Mouse (Mus musculus) cerebellum, adult 9-11 months (tissue): Measurements from ENCODE around the gene Bax.

Source experiments
- DNase-seq: peaks from one replicate; pipeline ENCODE4 v3.0.0; 2022

The Bax gene

DNA sequence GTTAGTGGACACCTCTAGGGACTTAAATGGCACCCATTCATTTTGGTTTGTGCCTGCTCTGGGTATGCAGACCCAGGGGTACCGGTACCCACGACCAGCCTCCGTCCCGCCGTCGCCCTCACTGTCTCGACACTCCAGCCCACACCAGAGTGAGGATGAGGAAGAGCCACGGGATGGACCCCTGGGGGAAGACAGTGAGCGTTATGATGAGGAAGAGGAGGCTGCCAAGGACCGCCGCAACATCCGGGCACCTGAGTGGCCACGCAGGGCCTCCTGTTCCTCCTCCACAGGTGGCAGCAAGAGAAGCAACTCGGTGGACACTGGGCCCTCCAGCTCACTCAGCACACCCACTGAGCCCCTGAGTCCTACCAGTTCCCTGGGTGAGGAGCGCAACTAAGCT, 11.7 kb downstream of the Bax start:
- DNase-seq: peak; percentile 45

DNA sequence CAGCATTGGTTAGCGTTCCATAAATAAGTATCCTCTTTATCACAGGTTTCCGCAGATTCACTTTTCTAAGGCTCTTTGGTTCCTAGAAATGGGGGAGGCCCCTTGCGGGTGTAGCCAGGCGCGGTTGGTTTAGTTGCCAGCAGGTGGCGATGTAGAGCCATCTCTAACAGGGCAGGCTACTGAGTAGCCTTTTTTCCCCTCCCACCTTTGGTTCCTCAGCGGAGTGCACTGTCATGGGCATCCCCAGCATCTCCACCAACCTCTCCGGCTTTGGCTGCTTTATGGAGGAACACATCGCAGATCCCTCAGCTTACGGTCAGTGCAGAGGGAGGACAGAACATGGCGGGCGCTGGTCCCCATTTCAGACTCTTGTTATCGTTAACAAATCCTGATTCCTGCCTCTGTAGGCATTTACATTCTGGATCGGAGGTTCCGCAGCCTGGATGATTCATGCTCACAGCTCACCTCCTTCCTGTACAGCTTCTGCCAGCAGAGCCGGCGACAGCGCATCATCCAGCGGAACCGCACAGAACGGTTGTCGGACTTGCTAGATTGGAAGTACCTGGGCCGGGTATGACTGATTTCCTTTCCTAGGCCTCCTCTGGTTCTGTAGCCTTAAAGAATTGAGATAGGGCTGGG, 15.2 kb downstream of the Bax start:
- DNase-seq: peak; percentile 83

DNA sequence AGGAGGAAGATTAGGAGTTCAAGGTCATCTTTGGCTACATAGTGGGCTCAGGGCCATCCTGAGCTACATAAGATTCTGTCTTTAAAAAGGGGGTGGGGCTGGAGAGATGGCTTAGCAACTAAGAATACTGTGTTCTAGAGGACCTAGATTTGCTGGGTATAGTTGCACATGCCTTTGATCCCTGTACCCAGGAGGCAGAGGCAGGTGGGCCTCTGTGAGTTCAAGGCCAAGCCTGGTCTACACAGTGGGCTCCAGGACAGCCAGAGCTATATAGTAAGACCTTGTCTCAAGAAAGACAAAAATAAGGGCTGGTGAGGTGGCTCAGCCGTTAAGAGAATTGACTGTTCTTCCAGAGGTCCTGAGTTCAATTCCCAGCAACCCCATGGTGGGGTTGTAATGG, 16.7 kb downstream of the Bax start:
- no peak for DNase-seq

DNA sequence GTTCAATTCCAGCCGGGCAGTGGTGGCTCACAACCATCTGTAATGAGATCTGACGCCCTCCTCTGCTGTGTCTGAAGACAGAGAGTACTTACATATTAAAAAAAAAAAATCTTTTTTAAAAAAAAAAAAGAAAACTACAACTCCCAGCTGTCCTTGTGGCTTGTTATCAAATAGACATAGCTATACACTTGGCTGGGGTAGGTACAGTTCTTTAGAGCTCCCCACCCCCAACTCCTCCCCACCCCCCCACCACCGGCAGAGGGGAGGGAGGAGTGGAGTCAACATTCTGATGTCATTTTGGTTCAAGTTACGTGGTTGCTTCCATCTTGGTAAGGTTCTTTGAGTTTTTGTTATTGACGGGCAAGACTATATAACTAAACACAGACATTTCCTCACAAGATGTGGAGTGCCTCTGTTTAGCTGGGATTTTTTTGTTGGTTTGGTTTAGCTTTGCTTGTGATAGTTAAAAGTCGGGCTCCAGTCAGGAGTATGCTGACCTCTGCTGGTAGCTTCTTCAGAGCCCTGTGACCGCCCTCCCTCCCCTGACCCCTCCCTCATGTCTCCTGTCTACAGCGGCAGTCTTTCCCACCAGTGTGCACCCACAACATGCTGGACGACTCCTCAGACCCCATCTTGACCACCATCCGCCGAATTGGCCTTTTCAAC, 19.2 kb downstream of the Bax start:
- no peak for DNase-seq

DNA sequence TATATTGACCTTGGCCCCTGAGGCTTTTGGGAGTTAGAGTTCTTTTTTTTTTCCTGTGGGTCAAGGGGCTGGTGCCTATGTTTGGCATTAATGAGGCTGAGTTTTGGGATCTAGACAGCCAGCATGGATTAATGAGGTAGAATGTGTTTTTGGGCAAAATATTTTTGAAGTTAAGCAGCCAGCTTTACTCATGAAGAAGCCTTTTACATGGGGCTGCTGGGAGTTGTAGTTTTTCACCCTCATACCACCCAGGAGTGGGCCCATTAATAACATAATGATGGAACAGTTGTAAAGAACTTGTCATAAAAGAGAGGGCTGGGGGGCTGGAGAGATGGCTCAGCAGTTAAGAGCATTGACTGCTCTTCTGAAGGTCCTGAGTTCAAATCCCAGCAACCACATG, 20.1 kb downstream of the Bax start:
- DNase-seq: no peak

DNA sequence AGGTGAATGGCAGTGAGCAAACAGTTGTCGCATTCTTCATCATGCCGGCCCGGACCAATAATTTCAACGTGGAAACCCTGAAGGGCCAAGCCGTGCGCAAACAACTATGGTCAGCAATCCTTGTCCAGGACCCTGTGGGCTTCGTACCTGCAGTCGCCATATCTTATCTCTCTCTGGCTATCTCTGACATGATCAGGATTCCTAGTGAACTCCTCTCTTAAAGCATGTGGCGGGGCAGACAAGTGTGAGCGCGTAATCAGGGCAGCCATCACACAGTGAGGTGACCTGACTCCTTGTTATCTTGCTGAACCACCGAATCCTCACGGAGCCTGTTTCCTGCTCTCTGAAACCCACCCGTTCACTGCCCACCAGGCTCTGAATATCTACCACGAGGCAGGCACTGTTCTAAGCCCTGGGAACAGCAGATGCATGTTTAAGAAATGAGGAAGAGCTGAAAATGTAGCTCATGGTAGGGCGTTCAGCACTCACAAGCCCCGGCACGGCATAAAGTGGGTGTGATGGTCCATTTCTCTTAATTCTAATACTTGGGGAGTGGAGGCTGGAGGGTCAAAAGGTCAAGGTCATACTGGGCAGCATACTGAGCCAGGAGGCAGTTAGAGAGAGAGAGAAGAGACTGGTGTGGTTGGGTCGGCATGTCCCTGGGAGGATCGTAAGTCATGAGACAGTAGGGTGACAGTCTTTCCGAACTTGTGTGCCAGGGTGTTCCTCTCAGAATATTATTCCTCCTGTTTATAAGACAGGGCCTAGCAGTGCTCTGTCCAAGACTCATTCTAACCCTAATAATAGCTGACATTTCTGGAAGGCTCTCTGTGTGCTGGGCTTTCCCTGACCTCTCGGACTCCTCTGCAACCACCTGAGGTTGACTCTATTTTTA, 22.9 kb downstream of the Bax start:
- DNase-seq: no peak

DNA sequence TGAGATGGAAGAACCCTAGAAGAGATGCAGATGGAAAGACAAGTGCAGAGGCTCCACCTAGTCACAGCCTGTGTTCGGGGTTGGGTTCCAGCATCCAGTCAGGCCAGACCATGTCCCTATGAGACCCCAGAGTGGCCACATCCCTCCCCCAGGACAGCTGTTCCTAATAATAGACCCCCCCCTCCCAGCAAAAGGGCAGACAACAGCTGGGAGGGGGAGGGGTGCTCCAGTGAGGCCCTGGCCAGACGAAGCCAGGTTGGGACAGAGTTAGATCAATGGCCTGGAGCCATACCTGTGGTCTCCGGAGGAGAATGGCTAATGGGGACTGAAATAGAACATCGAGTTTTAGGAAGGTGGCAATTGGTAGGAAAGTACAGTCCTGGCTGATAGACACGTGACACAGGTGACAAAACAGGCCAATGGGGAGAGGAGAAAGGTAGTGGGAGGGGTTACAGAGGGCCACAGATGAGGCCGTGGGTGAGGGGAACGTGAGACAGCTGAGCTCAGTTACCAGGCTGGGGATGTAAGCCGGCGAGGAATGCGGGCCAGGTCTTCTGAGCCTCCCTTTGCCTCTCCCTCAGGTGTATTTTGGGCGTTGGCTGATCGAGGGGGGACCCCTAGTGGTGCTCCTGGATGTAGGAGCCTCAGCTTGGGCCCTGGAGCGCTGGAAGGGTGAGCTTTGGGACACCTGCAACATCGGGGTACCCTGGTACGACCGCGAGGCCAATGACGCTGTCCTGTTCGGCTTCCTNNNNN, 29.0 kb downstream of the Bax start, which contains the start of gene Ruvbl2:
Gene Ruvbl2, minus strand, starts transcription at position 576 of the 756 bp plus-strand sequence.
- peak; percentile 63 for DNase-seq

DNA sequence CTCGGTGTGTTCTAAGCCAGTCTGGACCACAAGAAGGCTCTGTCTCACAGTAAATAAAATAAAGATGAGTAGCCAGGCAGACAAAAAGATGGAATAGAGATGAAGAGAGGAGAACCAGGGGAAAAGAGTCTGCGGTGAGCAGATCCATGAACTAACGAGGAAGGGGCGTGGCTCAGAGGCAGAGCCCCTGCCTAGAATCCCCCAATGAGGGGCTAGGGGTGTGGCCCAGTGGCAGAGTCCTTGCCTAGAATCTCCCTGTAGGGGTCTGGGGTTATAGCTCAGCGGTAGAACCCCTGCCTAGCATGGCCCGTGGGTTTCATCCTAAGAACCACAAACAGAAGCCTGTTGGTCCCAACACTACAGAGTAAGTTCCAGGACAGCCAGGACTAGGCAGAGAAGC, 29.7 kb downstream of the Bax start:
- DNase-seq: peak; percentile 43

DNA sequence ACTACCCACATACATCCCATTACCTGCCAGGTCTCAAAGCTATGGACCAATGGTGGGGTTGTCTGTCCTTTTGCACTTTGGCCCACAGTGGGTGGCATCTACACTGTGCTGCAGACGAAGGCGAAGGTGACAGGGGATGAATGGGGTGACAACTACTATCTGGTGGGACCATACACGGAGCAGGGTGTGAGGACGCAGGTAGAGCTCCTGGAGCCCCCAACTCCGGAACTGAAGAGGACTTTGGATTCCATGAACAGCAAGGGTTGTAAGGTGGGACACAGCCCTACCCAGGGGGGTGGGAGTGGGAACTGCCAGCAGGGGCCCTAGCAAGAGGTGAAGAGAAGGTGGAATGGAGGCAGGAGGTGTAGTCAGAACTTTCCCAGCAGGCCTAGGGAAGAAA, 30.3 kb downstream of the Bax start:
- DNase-seq: peak; percentile 61

DNA sequence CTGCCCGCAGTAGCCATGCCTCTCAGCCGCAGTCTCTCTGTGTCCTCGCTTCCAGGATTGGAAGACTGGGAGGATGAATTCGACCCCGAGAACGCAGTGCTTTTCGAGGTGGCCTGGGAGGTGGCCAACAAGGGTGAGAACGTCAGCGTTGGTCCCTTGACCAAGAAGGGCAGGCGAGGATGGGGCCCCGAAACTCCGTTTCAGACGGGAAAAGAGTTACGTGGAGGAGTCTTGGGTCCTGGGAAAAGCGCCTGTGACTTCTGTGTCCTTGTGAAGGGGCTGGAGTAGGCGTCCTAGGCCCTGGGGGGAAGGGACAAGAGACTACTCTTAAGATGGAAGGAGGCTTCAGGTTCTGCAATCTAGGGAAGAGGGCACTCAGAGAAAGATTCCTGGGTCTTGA, 31.7 kb downstream of the Bax start:
- no peak for DNase-seq

DNA sequence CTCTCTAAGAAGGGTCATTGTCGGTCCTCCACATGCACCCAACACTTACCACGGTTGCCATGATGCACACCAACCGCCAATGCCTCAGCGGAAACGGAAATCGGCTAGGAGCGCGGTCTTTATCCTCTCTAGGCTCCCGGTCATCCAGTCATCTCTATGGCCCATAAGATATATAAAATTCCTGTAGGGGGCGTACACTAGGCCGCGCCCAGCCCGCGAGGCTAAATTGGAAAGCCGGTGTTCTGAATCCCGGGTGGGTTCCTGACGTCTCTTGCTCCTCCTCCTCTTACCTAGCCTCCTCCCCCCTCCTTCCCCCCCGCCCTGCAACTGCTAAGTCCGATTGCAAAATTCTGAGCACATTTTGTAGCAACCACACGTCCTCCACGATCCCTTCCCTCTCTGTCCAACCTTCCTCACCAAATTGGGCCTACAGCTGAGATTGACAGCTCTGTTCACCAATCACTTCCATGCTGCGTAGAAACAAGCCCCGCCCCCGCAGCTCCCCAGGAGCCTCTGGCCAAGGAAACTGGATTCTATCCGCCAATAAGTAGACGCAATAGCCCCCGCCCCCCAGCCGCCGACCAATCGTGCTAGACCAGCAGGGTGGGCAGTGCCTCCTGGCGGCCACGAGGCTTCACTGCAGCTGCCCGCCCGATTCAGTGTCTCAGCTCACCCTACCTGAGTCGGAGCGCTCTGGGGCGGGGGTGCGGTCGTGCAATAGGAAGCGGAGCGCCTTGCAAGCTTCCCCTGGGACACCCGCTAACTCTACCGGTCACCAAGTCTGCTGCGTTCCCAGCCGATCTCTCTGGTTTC, 32.3 kb downstream of the Bax start, which contains the start of gene Gys1:
Gene Gys1, plus strand, starts transcription at position 642 of the 813 bp plus-strand sequence.
- DNase-seq: peak; percentile 100

DNA sequence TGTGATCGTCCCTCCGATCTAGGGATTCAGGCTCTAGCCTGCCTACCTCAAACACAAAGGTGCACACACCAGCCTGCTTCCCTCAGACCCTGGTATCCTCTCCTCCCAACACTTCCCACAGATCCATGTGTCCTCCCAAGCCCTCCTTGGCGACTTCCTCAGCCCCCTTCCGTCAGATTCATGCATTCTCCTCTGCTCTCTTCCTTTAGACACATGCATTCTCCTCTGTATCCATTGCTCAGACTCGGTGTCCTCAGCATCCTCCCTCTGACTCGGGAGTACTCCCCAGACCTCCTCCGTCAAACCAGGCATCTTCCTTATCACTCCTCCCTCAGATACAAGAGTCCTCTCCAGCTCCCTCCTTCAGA, 32.9 kb downstream of the Bax start:
- no peak for DNase-seq

DNA sequence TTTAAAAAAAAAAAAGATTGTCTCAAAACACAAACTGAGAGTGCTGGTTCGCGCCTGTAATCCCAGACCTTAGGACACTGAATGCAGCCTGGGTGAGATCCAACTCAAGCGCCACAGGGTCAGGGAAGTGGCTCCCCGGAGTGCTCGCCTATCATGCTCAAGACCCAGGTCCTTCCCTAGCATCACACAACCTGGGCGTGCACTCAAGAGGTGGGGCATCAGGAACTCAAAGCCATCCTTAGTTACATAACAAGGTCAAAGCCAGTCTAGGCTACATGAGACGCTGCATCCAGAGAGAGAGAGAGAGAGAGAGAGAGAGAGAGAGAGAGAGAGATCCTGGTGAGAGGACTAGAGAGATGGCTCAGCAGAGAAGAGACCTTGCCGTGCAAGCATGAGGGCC, 40.1 kb downstream of the Bax start:
- no peak for DNase-seq

DNA sequence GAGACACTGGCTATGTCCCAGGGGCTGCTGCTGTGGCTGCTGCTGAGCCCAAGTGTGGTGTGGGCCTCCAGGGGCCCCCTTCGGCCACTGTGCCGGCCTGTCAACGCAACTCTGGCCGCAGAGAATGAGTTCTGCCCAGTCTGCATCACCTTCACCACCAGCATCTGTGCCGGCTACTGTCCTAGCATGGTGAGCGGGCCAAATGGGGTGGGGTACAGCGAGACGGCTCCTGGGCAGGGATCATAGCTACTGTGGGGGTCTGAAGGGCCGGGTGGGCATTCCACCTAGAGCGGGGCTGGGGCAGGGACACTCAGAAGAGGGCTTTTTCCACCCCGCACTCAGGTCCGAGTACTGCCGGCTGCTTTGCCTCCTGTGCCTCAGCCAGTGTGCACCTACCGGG, 45.5 kb downstream of the Bax start:
- DNase-seq: no peak

DNA sequence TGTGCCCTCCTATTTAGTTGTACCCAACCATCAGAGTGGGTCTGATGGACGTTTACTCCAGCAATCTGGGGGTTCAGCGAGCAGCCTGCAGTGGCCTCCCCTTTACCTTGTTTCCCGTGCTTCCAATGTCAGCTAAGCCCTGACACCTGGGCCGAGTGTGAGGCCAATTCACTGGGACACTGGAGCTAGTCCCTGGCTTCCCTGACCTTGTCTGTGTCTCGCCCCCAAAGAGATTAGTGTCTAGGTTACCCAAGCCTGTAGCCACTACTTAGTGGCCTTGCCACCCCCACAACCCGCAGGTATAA, 46.1 kb downstream of the Bax start, which contains the start of gene Lhb:
Gene Lhb, plus strand, starts transcription at position 206 of the 305 bp plus-strand sequence.
- DNase-seq: no peak

DNA sequence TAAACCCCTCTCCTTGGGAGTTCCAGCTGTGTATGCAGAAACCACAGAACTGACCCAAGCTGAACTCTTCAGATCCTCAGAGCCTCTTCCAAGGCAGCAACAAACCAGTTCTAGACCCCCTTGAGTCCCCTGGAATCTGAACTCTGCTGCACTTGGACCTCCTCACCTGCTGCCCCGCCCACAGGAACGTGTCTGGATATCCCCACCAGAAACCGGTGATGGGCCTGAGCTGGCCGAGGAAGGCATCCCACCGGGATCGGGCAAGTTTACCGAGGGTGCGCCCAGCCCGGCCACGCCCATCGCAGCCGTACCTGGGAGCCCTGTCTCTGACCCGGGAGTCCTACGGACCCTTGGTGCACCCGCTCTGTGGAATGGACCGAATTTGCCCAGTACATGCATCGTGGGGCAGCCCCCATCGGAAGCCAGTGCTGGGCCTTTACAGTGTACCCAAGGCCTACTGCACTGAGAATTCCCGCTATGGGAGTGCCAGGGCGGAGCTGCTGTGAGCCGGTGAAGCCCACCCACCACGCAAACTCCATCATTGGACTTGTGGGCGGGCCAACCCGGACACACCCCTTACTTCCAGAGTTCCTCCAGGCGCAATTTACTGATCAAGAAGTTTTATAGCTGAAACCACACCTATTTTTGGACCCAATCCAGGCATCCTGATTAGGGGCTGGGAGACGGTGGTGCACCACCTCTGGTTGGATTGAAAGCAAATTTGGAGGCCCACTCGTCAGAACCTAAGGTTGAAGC, 46.7 kb downstream of the Bax start:
- no peak for DNase-seq

DNA sequence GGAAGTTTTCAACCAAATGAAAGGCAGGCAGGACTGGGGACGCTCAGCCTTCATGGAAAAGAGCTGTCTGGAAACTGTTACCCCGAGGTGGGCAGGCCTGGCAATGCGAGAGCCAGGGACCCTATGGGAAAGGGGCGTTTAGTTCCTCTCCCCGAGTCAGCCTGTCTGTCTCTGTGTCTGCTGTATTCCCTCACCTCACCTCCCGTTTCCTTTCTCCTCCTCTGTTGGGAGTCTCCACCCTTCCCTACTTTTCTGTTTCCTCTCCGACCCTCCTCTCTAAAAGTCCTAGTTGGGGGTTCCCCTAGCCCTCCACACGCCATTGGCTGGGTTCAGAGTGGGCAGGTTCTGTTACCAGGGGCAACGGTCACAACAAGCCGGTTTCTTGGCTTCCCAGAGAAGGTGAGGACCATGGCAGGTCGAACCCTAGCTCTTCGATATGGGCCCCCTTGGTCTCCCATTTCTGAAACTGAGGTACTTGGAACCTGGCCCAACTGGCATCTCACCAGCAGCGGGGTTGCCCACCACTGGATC, 48.7 kb downstream of the Bax start:
- DNase-seq: no peak

DNA sequence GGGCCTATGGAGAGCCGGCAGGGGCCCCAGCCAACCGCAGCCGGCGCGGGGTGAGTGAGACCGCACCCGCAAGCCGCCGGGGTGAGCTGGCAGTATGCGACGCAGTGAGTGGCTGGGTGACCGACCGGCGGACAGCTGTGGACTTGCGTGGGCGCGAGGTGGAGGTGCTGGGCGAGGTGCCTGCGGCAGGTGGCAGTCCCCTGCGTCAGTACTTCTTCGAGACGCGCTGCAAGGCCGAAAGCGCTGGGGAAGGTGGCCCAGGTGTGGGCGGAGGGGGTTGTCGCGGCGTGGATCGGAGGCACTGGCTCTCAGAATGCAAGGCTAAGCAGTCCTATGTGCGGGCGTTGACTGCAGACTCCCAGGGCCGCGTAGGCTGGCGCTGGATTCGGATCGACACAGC, 51.1 kb downstream of the Bax start:
- no peak for DNase-seq

DNA sequence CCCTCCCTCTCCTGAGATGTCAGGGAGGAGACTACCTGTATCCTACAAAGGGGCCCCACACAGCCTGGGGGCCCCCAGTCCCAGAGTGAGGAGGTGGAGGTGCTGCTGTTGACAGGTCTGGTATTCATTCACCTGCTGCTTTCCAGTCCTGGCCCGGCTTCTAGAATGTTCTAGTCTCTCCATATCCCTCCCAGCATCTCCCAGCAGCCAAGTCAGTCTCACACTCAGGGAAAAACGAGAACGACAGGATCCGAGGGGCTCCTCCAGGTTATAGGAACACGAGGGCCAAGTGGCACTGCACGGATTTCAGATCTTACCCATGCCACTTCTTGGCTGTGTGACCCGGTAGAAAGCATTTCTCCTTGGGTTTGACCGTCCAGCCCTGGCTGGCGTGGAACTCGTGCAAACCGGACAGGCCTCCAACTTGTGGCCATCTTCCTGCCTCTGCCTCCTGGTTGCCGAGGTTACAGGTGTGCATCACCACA, 51.9 kb downstream of the Bax start:
- DNase-seq: no peak

DNA sequence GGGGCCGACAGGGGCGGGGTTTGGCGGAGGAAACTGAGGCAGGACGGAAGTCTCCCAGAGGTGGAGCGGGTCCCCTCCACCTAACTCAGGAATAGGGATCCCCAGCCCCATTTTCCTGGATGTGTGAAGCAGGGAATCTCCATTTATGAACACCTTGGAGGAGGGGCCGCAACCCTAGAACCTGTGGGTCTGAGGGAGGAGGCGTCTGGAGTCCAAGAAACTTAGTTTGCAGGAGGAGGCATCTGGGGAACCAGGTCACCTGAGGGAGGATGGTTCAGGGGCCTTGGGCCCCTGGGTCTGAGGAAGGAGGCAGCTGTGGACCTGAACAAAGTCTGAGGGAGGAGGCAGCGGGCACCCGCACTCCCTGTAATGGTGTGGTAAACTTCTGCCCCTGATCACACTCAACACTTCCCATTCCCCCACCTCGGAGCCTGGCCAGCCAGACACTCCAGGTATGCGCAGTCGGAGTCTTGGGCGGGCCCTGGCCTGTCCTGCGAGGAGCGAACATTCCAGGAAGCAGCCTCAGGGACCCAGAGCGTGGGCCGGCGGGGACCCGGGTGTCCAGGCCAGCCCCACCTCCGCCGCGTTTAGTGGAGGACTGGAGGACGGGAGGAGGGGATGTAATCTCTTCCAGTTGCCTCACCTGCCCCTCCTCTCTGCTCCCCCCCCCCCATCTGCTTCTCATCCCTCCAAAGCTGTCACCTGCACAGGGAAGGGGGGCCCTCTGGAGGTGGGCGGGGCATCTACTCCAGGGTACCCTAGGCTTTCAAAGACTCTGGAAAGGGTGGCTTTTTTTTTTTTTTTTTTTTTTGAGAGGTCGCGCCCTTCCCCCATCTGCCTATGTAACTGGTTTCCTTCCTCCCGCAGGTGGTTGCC, 52.6 kb downstream of the Bax start:
- DNase-seq: no peak
